Mouse (Mus musculus) kidney, embryonic 16.5 days (tissue): ENCODE measurements around the gene Mfn1. TPM values are rescaled to one million over a fixed set of nuclear protein-coding genes. Genes with fewer than 3 reads are reported as not detected.

Experiments
- ATAC-seq: fragments of 200-750 bp; cut with Nextera tagmentation; 2 replicates; pipeline ENCODE4 v1.8.0; 2017; ENCODE audit warnings: moderate TSS enrichment; ENCODE audit not compliant: low FRiP score, low TSS enrichment
- H3K27ac ChIP-seq: fragments of 300-500 bp; sonication (generic); 2 replicates; pipeline ENCODE4 v1.5.1; 2014; ENCODE audit warnings: low read length
- H3K27me3 ChIP-seq: fragments of 300-500 bp; sonication (generic); 2 replicates; pipeline ENCODE4 v1.6.1; 2014; ENCODE audit warnings: low read length, control low read depth, mixed read lengths; ENCODE audit not compliant: insufficient read depth
- H3K36me3 ChIP-seq: fragments of 300-500 bp; sonication (generic); 2 replicates; pipeline ENCODE4 v1.6.1; 2014; ENCODE audit warnings: low read length, control low read depth, mixed read lengths; ENCODE audit not compliant: insufficient read depth
- H3K4me1 ChIP-seq: fragments of 300-500 bp; sonication (generic); 2 replicates; pipeline ENCODE4 v1.6.1; 2014; ENCODE audit warnings: low read length, control low read depth, mixed read lengths; ENCODE audit not compliant: insufficient read depth
- H3K4me2 ChIP-seq: fragments of 300-500 bp; sonication (generic); replicated peaks from 2 replicates; pipeline ENCODE4 v1.6.1; 2014; ENCODE audit warnings: low read depth, low read length
- H3K4me3 ChIP-seq: fragments of 300-500 bp; sonication (generic); 2 replicates; pipeline ENCODE4 v1.5.1; 2014; ENCODE audit warnings: mild to moderate bottlenecking, low read length
- H3K9ac ChIP-seq: fragments of 300-500 bp; sonication (generic); replicated peaks from 2 replicates; pipeline ENCODE4 v1.6.1; 2014; ENCODE audit warnings: low read length
- H3K9me3 ChIP-seq: fragments of 300-500 bp; sonication (generic); 2 replicates; pipeline ENCODE4 v1.6.1; 2016; ENCODE audit warnings: low read length, control low read depth
- WGBS: fragments of 180-500 bp; shearing (Covaris S2); extraction: QIAGEN DNeasy Blood & Tissue Kit; methylation state at CpG from one replicate; pipeline ENCODE4 v1.1.7; 2014; 5-methylcytosine and 5-hydroxymethylcytosine counted together
- polyA plus RNA-seq: library from polyadenylated mRNA; unstranded; fragments of >200 nt; fragmentation: Nextera tagmentation; extraction: Ambion mirVana; gene quantifications from 2 replicates; pipeline ENCODE4 v1.2.1, GENCODE M21; 2015

Gene Mfn1
- polyA plus RNA-seq, 1 experiment from 2014 or later = 35.2 TPM

DNA sequence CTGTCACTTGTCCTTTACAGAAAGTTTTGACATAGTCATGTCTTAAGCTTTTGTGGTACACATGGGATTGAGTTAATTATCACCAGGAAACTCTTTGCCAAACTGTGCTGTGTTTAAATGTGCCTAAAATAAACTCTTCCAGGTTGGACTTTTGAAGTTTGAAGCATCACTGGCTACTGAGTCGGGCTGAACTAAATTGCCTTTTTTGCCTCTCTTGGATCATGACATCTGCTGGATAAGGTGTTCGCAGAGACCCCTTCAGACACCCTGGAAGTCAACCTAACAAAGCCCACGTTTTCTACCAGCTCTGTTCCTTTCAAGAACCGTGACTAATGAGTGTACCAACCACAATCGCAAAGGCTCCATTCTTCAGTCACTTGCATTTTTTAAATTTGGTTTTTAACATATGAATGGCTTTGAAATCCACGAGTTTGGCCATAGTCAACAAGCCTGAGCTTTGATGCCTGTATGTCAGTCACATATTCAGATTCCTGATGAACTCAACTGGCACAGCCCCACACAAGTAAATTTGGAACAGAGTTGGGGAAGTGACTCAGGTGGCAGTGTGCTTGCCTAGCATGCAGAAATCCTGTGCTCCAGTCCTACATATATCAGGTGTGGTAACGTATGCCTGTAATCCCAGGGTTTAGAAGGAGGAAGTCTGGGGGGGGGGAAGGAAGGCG, 34.0 kb upstream of the Mfn1 start:
- Histone ChIP-seq H3K9me3 (no peaks in the 10 kb centered on the region), H3K36me3 (no peaks in the 10 kb centered on the region), H3K27me3 (no peaks in the 10 kb centered on the region), H3K27ac (no peak overlapping the region), H3K4me1 (no peaks in the 10 kb centered on the region), H3K4me2 (no peak overlapping the region), H3K9ac (no peak overlapping the region), H3K4me3 (no peak overlapping the region)
- 71% methylated on average over 8 of the region's 8 CpGs for WGBS
- no peak for ATAC-seq

DNA sequence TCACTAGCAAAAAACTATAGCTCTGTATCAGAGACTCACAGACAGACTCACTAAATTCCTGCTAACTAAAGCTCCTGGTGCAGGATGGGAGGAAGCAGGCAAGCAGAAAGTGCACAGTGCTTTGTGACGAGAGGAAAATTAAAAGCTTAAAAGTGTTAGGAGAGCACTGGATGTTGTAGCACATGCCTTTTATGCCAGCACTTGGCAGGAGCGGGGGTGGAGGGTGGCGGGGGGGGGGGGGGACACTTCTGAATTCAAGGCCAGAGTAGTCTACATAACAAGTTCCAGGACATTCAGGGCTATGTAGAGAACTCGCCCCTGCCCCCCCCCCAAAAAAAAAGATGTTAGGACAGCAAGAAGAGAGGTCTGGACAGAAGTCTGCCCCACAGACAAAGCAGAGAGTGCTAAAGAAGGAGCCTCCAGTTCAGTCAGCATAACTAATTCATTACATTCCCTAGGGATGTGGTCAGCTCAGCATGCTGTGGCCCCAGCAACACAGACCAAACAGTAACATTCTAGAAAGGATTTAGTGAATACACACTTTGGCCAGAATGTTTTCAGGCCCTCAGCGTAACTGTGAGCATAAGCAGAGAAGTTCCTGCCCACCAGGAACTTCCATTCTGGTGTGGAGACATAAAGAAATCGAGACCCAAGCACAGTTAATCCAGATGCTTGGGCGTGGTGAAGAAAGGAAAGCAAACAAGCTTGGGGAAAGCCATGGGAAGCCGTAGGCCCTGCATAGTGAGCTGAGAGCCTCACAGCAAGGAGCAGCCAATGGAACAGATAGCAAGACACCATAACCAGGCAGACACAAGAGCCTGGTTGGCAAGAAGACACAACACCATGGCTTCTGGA, 33.2 kb upstream of the Mfn1 start:
- Histone ChIP-seq H3K4me1 (no peaks in the 10 kb centered on the region), H3K27me3 (no peaks in the 10 kb centered on the region), H3K27ac (no peak overlapping the region), H3K4me2 (no peak overlapping the region), H3K9me3 (no peaks in the 10 kb centered on the region), H3K9ac (no peak overlapping the region), H3K4me3 (no peak overlapping the region), H3K36me3 (no peaks in the 10 kb centered on the region)
- 72% methylated on average over 7 of the region's 8 CpGs for WGBS
- no peak for ATAC-seq

GRCm38 (mm10) chr3:32496711-32497070, 32.6 kb upstream of the Mfn1 start:
- Histone ChIP-seq H3K9ac (no peak overlapping the region), H3K9me3 (no peaks in the 10 kb centered on the region), H3K36me3 (no peaks in the 10 kb centered on the region), H3K4me2 (no peak overlapping the region), H3K4me3 (no peak overlapping the region), H3K27ac (no peak overlapping the region), H3K27me3 (no peaks in the 10 kb centered on the region), H3K4me1 (no peaks in the 10 kb centered on the region)
- no peak for ATAC-seq
- 100% methylated on average over 1 of the region's 1 CpGs for WGBS

- no peaks in the 10 kb centered on the region for H3K9me3 ChIP-seq
- 95% methylated on average over 2 of the region's 2 CpGs for WGBS
- no peak overlapping the region for H3K4me3 ChIP-seq
- no peak for ATAC-seq
- no peak overlapping the region for H3K27ac ChIP-seq
- H3K9ac ChIP-seq = no peak overlapping the region
- no peaks in the 10 kb centered on the region for H3K27me3 ChIP-seq
- H3K4me1 ChIP-seq = no peaks in the 10 kb centered on the region
- H3K4me2 ChIP-seq = no peak overlapping the region
- no peaks in the 10 kb centered on the region for H3K36me3 ChIP-seq
Measured at GRCm38 (mm10) chr3:32500346-32500745, 28.9 kb upstream of the Mfn1 start.

DNA sequence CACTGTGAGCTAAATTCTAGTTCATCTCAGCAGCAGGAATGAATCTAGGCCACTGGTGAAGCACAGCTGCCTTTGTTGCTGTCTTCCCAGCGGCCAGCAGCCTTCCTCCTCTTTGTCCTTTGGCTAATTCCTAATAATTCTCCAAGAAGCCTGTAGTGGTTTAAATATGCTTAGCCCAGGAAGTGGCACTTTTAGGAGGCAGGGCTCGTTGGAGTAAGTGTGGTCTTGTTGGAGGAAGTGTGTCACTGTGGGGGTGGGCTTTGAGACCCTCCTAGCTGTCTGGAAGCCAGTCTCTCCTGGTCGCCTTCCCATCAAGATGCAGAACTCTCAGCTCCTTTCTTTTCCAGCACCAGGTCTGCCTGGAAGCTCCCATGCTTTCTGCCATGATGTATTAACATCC, 23.4 kb upstream of the Mfn1 start:
- Histone ChIP-seq H3K36me3 (no peaks in the 10 kb centered on the region), H3K9me3 (no peaks in the 10 kb centered on the region), H3K4me2 (no peak overlapping the region), H3K4me3 (no peak overlapping the region), H3K27ac (no peak overlapping the region), H3K9ac (no peak overlapping the region), H3K4me1 (peaks cover 12% of the 10 kb centered on the region; the same call in 1 of the 2 replicates), H3K27me3 (no peaks in the 10 kb centered on the region)
- no peak for ATAC-seq
- 77% methylated on average over 3 of the region's 3 CpGs for WGBS

DNA sequence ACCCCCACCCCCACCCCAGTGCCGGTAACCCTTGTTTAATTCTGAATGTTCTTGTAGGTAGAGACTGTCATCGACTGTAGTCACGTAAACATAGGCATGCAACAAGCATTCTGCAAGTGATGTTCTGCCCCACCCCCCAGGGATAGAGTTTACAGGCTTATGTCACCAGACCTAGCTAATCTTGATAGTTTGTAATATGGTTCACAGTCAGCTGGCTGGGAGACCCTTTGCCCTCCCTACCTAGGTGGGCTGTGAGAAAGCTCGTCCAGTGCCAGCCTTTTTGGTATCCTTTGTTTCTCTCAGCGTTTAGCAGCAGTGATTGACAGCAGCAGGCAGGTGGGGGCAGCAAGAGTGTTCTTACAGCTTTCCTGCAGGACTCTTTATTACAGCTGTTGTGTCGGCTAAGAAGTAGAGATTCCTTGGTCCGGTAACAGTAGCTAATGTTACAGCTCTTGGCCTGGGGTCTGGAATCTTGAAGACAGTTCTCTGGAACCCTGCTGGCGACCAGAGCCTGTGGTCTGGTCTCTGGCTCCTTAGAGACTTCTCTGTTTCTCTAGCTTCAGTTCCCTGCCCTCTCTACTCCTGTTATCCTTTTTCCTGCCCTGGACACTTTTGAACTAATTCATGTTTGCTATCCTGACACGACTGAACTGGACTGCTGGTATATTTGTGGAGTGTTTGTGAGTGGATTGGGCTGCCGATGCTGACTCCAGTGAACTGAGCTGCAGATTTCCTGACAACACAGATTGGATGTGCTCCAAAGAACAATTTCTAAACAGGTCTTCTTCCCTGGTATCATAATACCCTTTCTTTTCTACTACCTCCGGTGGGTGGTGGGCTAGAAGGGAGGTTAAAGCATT, 22.7 kb upstream of the Mfn1 start:
- Histone ChIP-seq H3K9me3 (no peaks in the 10 kb centered on the region), H3K4me1 (peaks cover 16% of the 10 kb centered on the region), H3K4me2 (no peak overlapping the region), H3K4me3 (no peak overlapping the region), H3K36me3 (no peaks in the 10 kb centered on the region), H3K27me3 (no peaks in the 10 kb centered on the region), H3K9ac (no peak overlapping the region), H3K27ac (no peak overlapping the region)
- WGBS = 69% methylated on average over 11 of the region's 11 CpGs
- ATAC-seq = no peak

DNA sequence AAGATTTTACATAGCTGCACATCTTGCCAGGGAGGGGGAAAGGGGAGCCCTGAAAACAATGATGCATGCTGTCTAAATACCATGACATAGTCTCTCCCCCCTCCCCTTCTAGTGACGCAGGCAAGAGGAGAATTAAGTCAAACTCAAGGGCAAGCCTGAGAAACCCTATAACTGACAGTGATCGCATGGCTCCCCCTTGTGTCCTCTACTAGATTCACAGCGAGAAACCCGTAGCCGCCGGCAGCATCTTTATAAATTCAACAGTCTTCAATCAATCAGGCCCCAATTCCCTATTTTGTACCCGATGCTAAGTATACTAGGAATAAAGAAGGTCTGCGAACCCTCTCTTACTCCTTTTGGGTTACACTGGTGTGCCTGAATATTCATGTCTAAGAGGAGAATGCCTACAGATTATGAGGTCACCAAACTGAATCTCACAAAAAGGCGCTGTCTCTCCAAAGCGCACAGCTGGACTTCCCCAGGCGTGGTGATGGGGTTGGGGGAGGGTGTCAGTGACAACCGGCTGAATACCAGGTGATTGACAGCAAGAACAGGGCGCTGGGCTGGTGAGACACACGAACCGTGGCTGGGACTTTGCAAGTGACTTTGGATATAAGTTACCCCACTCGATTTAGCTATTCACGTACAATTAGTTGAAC, 20.5 kb upstream of the Mfn1 start:
- no peaks in the 10 kb centered on the region for H3K9me3 ChIP-seq
- H3K27ac ChIP-seq = no peak overlapping the region
- H3K4me1 ChIP-seq = peaks cover 24% of the 10 kb centered on the region
- ATAC-seq = no peak
- peak overlapping the region; percentile 51 for H3K9ac ChIP-seq
- H3K4me3 ChIP-seq = peak overlapping the region; percentile 76
- peak overlapping the region; percentile 71 for H3K4me2 ChIP-seq
- H3K36me3 ChIP-seq = no peaks in the 10 kb centered on the region
- WGBS = 2% methylated on average over 17 of the region's 17 CpGs
- no peaks in the 10 kb centered on the region for H3K27me3 ChIP-seq

GRCm38 (mm10) chr3:32509496-32510374, 19.5 kb upstream of the Mfn1 start, which contains the start of gene Zfp639:
Gene Zfp639 (plus strand): TSS chr3:32510259.
- Histone ChIP-seq H3K9ac (peak within 1 kb of the TSS; percentile 96), H3K4me1 (peaks cover 24% of the 10 kb centered on the region), H3K36me3 (peaks cover 2% of the 10 kb centered on the region; the same call in 1 of the 2 replicates), H3K9me3 (no peaks in the 10 kb centered on the region), H3K27ac (peak within 1 kb of the TSS; percentile 80), H3K4me3 (peak within 1 kb of the TSS; percentile 76), H3K4me2 (peak within 1 kb of the TSS; percentile 71), H3K27me3 (no peaks in the 10 kb centered on the region)
- WGBS = 5% methylated on average over 24 of the region's 24 CpGs
- ATAC-seq = no peak
